8 mouse cellular contexts compared by ENCODE assay signal in genomic region chr2:74825730-74826430, GRCm38 (mm10). TPM values are rescaled to one million over a fixed set of nuclear protein-coding genes. Genes with fewer than 3 reads are reported as not detected.
DNase-seq lines count a peak whose midpoint lies in the region; ATAC-seq and TF ChIP-seq lines count a peak whose summit lies in the region.

Mtx2 (plus strand) TSS chr2:74825803.

- peak; percentile 52 for DNase-seq in MEL-GATA-1-ER (ENCODE audit: extremely low read depth, low read depth)
- peak; percentile 84 to 85 for DNase-seq in cerebellum, adult 2 months
- DNase-seq in forelimb bud, embryonic 11.5 days (ENCODE audit: low read depth, low spot score) = peak; percentile 76
- peak; percentile 70 to 76 for DNase-seq in layer of hippocampus, postnatal 14 days (ENCODE audit: low spot score in 2 of 2)
- peak; percentile 74 for DNase-seq in lung, postnatal 14 days
- DNase-seq in retina, adult 2 months (ENCODE audit: low read depth, low spot score) = peak; percentile 68
- DNase-seq in thymus, postnatal 36 days = peak; percentile 71 to 73

- no peaks in the 10 kb centered on the region for H3K27me3 ChIP-seq in cerebellum, adult 2 months (ENCODE audit: control insufficient read depth, insufficient read depth, low read length)

- no peak for TF ChIP-seq CTCF in cerebellum, adult 2 months (IDR thresholded peaks at IDR 0.05; ENCODE audit: borderline replicate concordance, insufficient read depth, low read depth, low read length)

- H3K27ac ChIP-seq in cerebellum, adult 2 months (ENCODE audit: insufficient read depth, low read length) = peak within 1 kb of the TSS; percentile 87

- ATAC-seq in hematopoietic stem cell, adult 5-6 weeks (replicated peaks in 1 of 2; ENCODE audit: insufficient read depth in 1 of 2, low FRiP score in 2 of 2, low TSS enrichment in 1 of 2, low read depth in 1 of 2, poor library complexity in 2 of 2, severe bottlenecking in 2 of 2) = peak; percentile 66 to 89

- peak within 1 kb of the TSS; percentile 88 for H3K4me3 ChIP-seq in cerebellum, adult 2 months (replicated peaks; ENCODE audit: insufficient read depth, low read depth, low read length)

- H3K4me1 ChIP-seq in cerebellum, adult 2 months (ENCODE audit: control insufficient read depth, insufficient read depth, low read length) = no peaks in the 10 kb centered on the region

- WGBS in cerebellum, adult 2 months = under 1% methylated on average over 74 of the region's 74 CpGs

- TF ChIP-seq POLR2A in cerebellum, adult 2 months (IDR thresholded peaks at IDR 0.05; ENCODE audit: borderline replicate concordance, insufficient read depth, low read length) = peak; percentile 70

RNA-seq across cellular contexts. Expression of gene Mtx2, which starts in this region (rescaled TPM):
- polyA plus RNA-seq in cerebellum, adult 2 months (2012; rRNA removed) = 56.7 and 57.9 TPM in 2 replicates
- 30.4 and 41.9 TPM in 2 replicates for total RNA-seq in hematopoietic stem cell, adult 5-6 weeks (2017)
- total RNA-seq in layer of hippocampus, postnatal 14 days (2021) = 10 to 100 TPM; 46.0 to 50.2 TPM

Comparison
In these comparisons a context has a peak if more than half of its experiments do, and no peak if none do; other contexts are left out.
1. Peak in every context shown above with its lines: DNase-seq, ATAC-seq, H3K4me3 ChIP-seq and H3K27ac ChIP-seq.